Mouse (Mus musculus) heart, embryonic 14.5 days (tissue): ENCODE measurements around the gene Eml2. TPM values are rescaled to one million over a fixed set of nuclear protein-coding genes. Genes with fewer than 3 reads are reported as not detected.

Experiments used
- ATAC-seq: fragments of 200-750 bp; cut with Nextera tagmentation; 2 replicates; pipeline ENCODE4 v1.8.0; 2017; ENCODE audit warnings: low read depth, moderate TSS enrichment; ENCODE audit not compliant: insufficient number of reproducible peaks, insufficient read depth, low FRiP score
- H3K27ac ChIP-seq, 2 experiments: fragments of 200-500 bp in 1 of 2; fragments of 300-500 bp in 1 of 2; sonication (generic) in 1 of 2; replicated peaks in 1 of 2; 2 replicates each; pipeline ENCODE4 v1.5.1; 2012 to 2014; ENCODE audit warnings: low read depth in 2 of 2, low read length in 2 of 2, control low read depth in 1 of 2, mild to moderate bottlenecking in 1 of 2, mixed read lengths in 1 of 2; ENCODE audit not compliant: control insufficient read depth in 1 of 2, insufficient read depth in 1 of 2
- H3K27me3 ChIP-seq: fragments of 300-500 bp; sonication (generic); 2 replicates; pipeline ENCODE4 v1.6.1; 2014; ENCODE audit warnings: mild to moderate bottlenecking, low read length, control low read depth; ENCODE audit not compliant: control insufficient read depth, insufficient read depth
- H3K36me3 ChIP-seq: fragments of 300-500 bp; sonication (generic); 2 replicates; pipeline ENCODE4 v1.6.1; 2014; ENCODE audit warnings: mild to moderate bottlenecking, control low read depth, low read length, mixed read lengths; ENCODE audit not compliant: control insufficient read depth, insufficient read depth
- H3K4me1 ChIP-seq, 2 experiments: fragments of 200-500 bp in 1 of 2; fragments of 300-500 bp in 1 of 2; sonication (generic) in 1 of 2; 2 replicates each; pipeline ENCODE4 v1.6.1; 2012 to 2014; ENCODE audit warnings: low read length in 2 of 2, control low read depth in 1 of 2, mixed read lengths in 1 of 2; ENCODE audit not compliant: control insufficient read depth in 2 of 2, insufficient read depth in 2 of 2
- H3K4me2 ChIP-seq: fragments of 300-500 bp; sonication (generic); 2 replicates; pipeline ENCODE4 v1.6.1; 2014; ENCODE audit warnings: mild to moderate bottlenecking, low read length
- H3K4me3 ChIP-seq, 2 experiments: fragments of 200-500 bp in 1 of 2; fragments of 300-500 bp in 1 of 2; sonication (generic) in 1 of 2; 2 replicates each; pipeline ENCODE4 v1.5.1; 2012 to 2014; ENCODE audit warnings: low read length in 2 of 2, mild to moderate bottlenecking in 2 of 2, control low read depth in 1 of 2, low read depth in 1 of 2, moderate library complexity in 1 of 2; ENCODE audit not compliant: control insufficient read depth in 1 of 2, insufficient read depth in 1 of 2
- H3K9ac ChIP-seq: fragments of 300-500 bp; sonication (generic); 2 replicates; pipeline ENCODE4 v1.6.1; 2014; ENCODE audit warnings: mild to moderate bottlenecking, low read length
- H3K9me3 ChIP-seq: fragments of 300-500 bp; sonication (generic); 2 replicates; pipeline ENCODE4 v1.6.1; 2016; ENCODE audit warnings: low read length, control low read depth; ENCODE audit not compliant: control insufficient read depth
- WGBS: fragments of 180-500 bp; shearing (Covaris S2); extraction: QIAGEN DNeasy Blood & Tissue Kit; methylation state at CpG from one replicate; pipeline ENCODE4 v1.1.7; 2014; 5-methylcytosine and 5-hydroxymethylcytosine counted together
- polyA plus RNA-seq: library from polyadenylated mRNA; unstranded; fragments of >200 nt; fragmentation: Nextera tagmentation; extraction: Ambion mirVana; gene quantifications from 2 replicates; pipeline ENCODE4 v1.2.1, GENCODE M21; 2014

Gene Eml2
- polyA plus RNA-seq, 1 experiment from 2014 or later = 8.3 TPM

GRCm38 (mm10) chr7:19201660-19202059 lies 25.4 kb downstream of the Eml2 start:
- H3K27me3 ChIP-seq = no peaks in the 10 kb centered on the region
- no peak overlapping the region for H3K27ac ChIP-seq
- no peaks in the 10 kb centered on the region for H3K9me3 ChIP-seq
- H3K4me3 ChIP-seq = no peak overlapping the region
- ATAC-seq = no peak
- no peak overlapping the region for H3K4me2 ChIP-seq
- H3K36me3 ChIP-seq = peaks cover 82% of the 10 kb centered on the region
- 67% methylated on average over 12 of the region's 15 CpGs for WGBS
- no peak overlapping the region for H3K9ac ChIP-seq
- no peaks in the 10 kb centered on the region for H3K4me1 ChIP-seq

- H3K4me3 ChIP-seq = no peak overlapping the region
- WGBS = 66% methylated on average over 15 of the region's 15 CpGs
- H3K27me3 ChIP-seq = no peaks in the 10 kb centered on the region
- peaks cover 76% of the 10 kb centered on the region for H3K36me3 ChIP-seq
- H3K9ac ChIP-seq = no peak overlapping the region
- H3K9me3 ChIP-seq = no peaks in the 10 kb centered on the region
- ATAC-seq = no peak
- no peak overlapping the region for H3K27ac ChIP-seq
- no peaks in the 10 kb centered on the region for H3K4me1 ChIP-seq
- no peak overlapping the region for H3K4me2 ChIP-seq
Observed at GRCm38 (mm10) chr7:19202065-19202850, 26.0 kb downstream of the Eml2 start.

- Histone ChIP-seq H3K9me3 (no peaks in the 10 kb centered on the region), H3K4me1 (peaks cover 2 to 8% of the 10 kb centered on the region in 2 experiments; a peak in 2 of 4 replicates), H3K4me3 (no peak overlapping the region), H3K4me2 (no peak overlapping the region), H3K9ac (no peak overlapping the region), H3K27ac (no peak overlapping the region), H3K27me3 (no peaks in the 10 kb centered on the region), H3K36me3 (peaks cover 29% of the 10 kb centered on the region)
- 72% methylated on average over 13 of the region's 13 CpGs for WGBS
- ATAC-seq = no peak
Observed at GRCm38 (mm10) chr7:19208201-19208910, 32.1 kb downstream of the Eml2 start.

GRCm38 (mm10) chr7:19208944-19209472 lies 32.8 kb downstream of the Eml2 start:
- Histone ChIP-seq H3K4me3 (no peak overlapping the region), H3K9ac (no peak overlapping the region), H3K4me2 (no peak overlapping the region), H3K27ac (no peak overlapping the region), H3K36me3 (peaks cover 25% of the 10 kb centered on the region), H3K27me3 (no peaks in the 10 kb centered on the region), H3K9me3 (no peaks in the 10 kb centered on the region), H3K4me1 (peaks cover 2 to 9% of the 10 kb centered on the region in 2 experiments; a peak in 2 of 4 replicates)
- no peak for ATAC-seq
- 48% methylated on average over 7 of the region's 7 CpGs for WGBS

- no peaks in the 10 kb centered on the region for H3K9me3 ChIP-seq
- WGBS = 84% methylated on average over 4 of the region's 4 CpGs
- no peak for ATAC-seq
Observed at GRCm38 (mm10) chr7:19209494-19209893, 33.3 kb downstream of the Eml2 start.

GRCm38 (mm10) chr7:19210010-19210409 lies 33.8 kb downstream of the Eml2 start:
- no peaks in the 10 kb centered on the region for H3K27me3 ChIP-seq
- H3K27ac ChIP-seq = no peak overlapping the region
- H3K9me3 ChIP-seq = no peaks in the 10 kb centered on the region
- WGBS = 90% methylated on average over 5 of the region's 5 CpGs
- peaks cover 2 to 13% of the 10 kb centered on the region in 2 experiments; a peak in 2 of 4 replicates for H3K4me1 ChIP-seq
- H3K4me3 ChIP-seq = no peak overlapping the region
- peaks cover 14% of the 10 kb centered on the region for H3K36me3 ChIP-seq
- H3K4me2 ChIP-seq = no peak overlapping the region
- no peak overlapping the region for H3K9ac ChIP-seq
- ATAC-seq = no peak

More at GRCm38 (mm10) chr7:19209494-19209893, 33.3 kb downstream of the Eml2 start:
- Histone ChIP-seq H3K27ac (no peak overlapping the region), H3K27me3 (no peaks in the 10 kb centered on the region), H3K4me2 (no peak overlapping the region), H3K4me1 (peaks cover 2 to 13% of the 10 kb centered on the region in 2 experiments; a peak in 2 of 4 replicates), H3K9ac (no peak overlapping the region), H3K36me3 (peaks cover 20% of the 10 kb centered on the region), H3K4me3 (no peak overlapping the region)

GRCm38 (mm10) chr7:19211041-19211675 lies 34.9 kb downstream of the Eml2 start:
- no peaks in the 10 kb centered on the region for H3K9me3 ChIP-seq
- H3K27me3 ChIP-seq = no peaks in the 10 kb centered on the region
- ATAC-seq = no peak
- WGBS = 57% methylated on average over 5 of the region's 5 CpGs
- no peak overlapping the region for H3K9ac ChIP-seq
- peaks cover 3% of the 10 kb centered on the region; the same call in 1 of the 2 replicates for H3K36me3 ChIP-seq
- no peak overlapping the region for H3K4me3 ChIP-seq
- H3K27ac ChIP-seq = no peak overlapping the region
- no peak overlapping the region for H3K4me2 ChIP-seq
- H3K4me1 ChIP-seq = peaks cover 2 to 13% of the 10 kb centered on the region in 2 experiments; a peak in 2 of 4 replicates
